Mouse (Mus musculus) bone marrow macrophage, adult 2 months (primary cell): ENCODE measurements at regions not wholly inside any gene's neighbourhood (a gene's known extent, or its start where the extent isn't known, plus 50 kb on each side); places are given as distances from the start of the nearest gene placed in this dataset.

Experiments
- H3K27ac ChIP-seq: 2 replicates; pipeline ENCODE4 v1.5.1; 2012; ENCODE audit warnings: low read depth, low read length; ENCODE audit not compliant: insufficient read depth
- H3K4me1 ChIP-seq: 2 replicates; pipeline ENCODE4 v1.6.1; 2012; ENCODE audit warnings: low read length; ENCODE audit not compliant: control insufficient read depth, insufficient read depth
- H3K4me3 ChIP-seq: 2 replicates; pipeline ENCODE4 v1.5.1; 2012; ENCODE audit warnings: mild to moderate bottlenecking, low read length, moderate library complexity; ENCODE audit not compliant: insufficient read depth
- CTCF ChIP-seq: IDR thresholded peaks from 2 replicates; pipeline ENCODE4 v1.5.1; 2012; ENCODE audit warnings: low read depth, mild to moderate bottlenecking, low read length, moderate library complexity
- POLR2A ChIP-seq: IDR thresholded peaks from 2 replicates; pipeline ENCODE4 v1.6.1; 2012; ENCODE audit warnings: mild to moderate bottlenecking, low read depth, low read length, borderline replicate concordance

- no peak overlapping the region for H3K27ac ChIP-seq
- no peaks in the 10 kb centered on the region for H3K4me1 ChIP-seq
- no peak for TF ChIP-seq CTCF
- TF ChIP-seq POLR2A: no peak
- no peak overlapping the region for H3K4me3 ChIP-seq
These were observed 218.9 kb upstream of the Id4 start for GRCm38 (mm10) chr13:48042172-48042571.

- no peak for TF ChIP-seq CTCF
- TF ChIP-seq POLR2A: no peak
- Histone ChIP-seq H3K27ac (no peak overlapping the region), H3K4me3 (no peak overlapping the region)
These were observed 218.5 kb upstream of the Id4 start for GRCm38 (mm10) chr13:48042572-48042971.

GRCm38 (mm10) chr13:48046201-48046750 lies 214.8 kb upstream of the Id4 start:
- no peak overlapping the region for H3K27ac ChIP-seq
- TF ChIP-seq CTCF (no peak), POLR2A (no peak)
- H3K4me1 ChIP-seq: no peaks in the 10 kb centered on the region
- no peak overlapping the region for H3K4me3 ChIP-seq

More at GRCm38 (mm10) chr13:48042572-48042971, 218.5 kb upstream of the Id4 start:
- no peaks in the 10 kb centered on the region for H3K4me1 ChIP-seq

GRCm38 (mm10) chr13:48049796-48050195 lies 211.2 kb upstream of the Id4 start:
- TF ChIP-seq CTCF: no peak
- no peak for TF ChIP-seq POLR2A
- H3K4me3 ChIP-seq: no peak overlapping the region
- H3K27ac ChIP-seq: no peak overlapping the region
- H3K4me1 ChIP-seq: no peaks in the 10 kb centered on the region

GRCm38 (mm10) chr13:48074630-48075029 lies 186.4 kb upstream of the Id4 start:
- H3K4me1 ChIP-seq: no peaks in the 10 kb centered on the region
- H3K27ac ChIP-seq: no peak overlapping the region
- H3K4me3 ChIP-seq: no peak overlapping the region
- TF ChIP-seq CTCF (no peak), POLR2A (no peak)

GRCm38 (mm10) chr13:48075315-48075714 lies 185.7 kb upstream of the Id4 start:
- Histone ChIP-seq H3K4me1 (no peaks in the 10 kb centered on the region), H3K27ac (no peak overlapping the region), H3K4me3 (no peak overlapping the region)
- TF ChIP-seq POLR2A (no peak), CTCF (no peak)

GRCm38 (mm10) chr13:48078214-48078613 lies 182.8 kb upstream of the Id4 start:
- Histone ChIP-seq H3K4me3 (no peak overlapping the region), H3K27ac (no peak overlapping the region), H3K4me1 (no peaks in the 10 kb centered on the region)
- no peak for TF ChIP-seq POLR2A
- TF ChIP-seq CTCF: no peak

GRCm38 (mm10) chr13:48083294-48083693 lies 177.7 kb upstream of the Id4 start:
- H3K27ac ChIP-seq: no peak overlapping the region
- TF ChIP-seq POLR2A: no peak
- TF ChIP-seq CTCF: no peak
- no peak overlapping the region for H3K4me3 ChIP-seq
- no peaks in the 10 kb centered on the region for H3K4me1 ChIP-seq

GRCm38 (mm10) chr13:48083807-48084206 lies 177.2 kb upstream of the Id4 start:
- Histone ChIP-seq H3K27ac (no peak overlapping the region), H3K4me3 (no peak overlapping the region), H3K4me1 (no peaks in the 10 kb centered on the region)
- TF ChIP-seq POLR2A (no peak), CTCF (no peak)

- TF ChIP-seq CTCF (no peak), POLR2A (no peak)
- H3K4me3 ChIP-seq: no peak overlapping the region
These were observed 166.6 kb upstream of the Id4 start for GRCm38 (mm10) chr13:48094275-48095035.

GRCm38 (mm10) chr13:48102156-48102555 lies 158.9 kb upstream of the Id4 start:
- TF ChIP-seq CTCF (no peak), POLR2A (no peak)
- H3K4me3 ChIP-seq: no peak overlapping the region
- H3K27ac ChIP-seq: no peak overlapping the region
- H3K4me1 ChIP-seq: no peaks in the 10 kb centered on the region

More at GRCm38 (mm10) chr13:48094275-48095035, 166.6 kb upstream of the Id4 start:
- no peak overlapping the region for H3K27ac ChIP-seq
- no peaks in the 10 kb centered on the region for H3K4me1 ChIP-seq
